Mouse (Mus musculus): Measurements from ENCODE around the gene Mdfi.

Gene Mdfi

GRCm38 (mm10) chr17:47796968-47797367 lies 37.5 kb downstream of the Mdfi start:
- no peak for DNase-seq

GRCm38 (mm10) chr17:47796156-47796816 lies 38.2 kb downstream of the Mdfi start:
- DNase-seq = no peak

GRCm38 (mm10) chr17:47795446-47795845 lies 39.0 kb downstream of the Mdfi start:
- DNase-seq = peak; percentile 75

GRCm38 (mm10) chr17:47793377-47793776 lies 41.1 kb downstream of the Mdfi start:
- DNase-seq = peak; percentile 93

- DNase-seq = peak; percentile 89
These were observed 42.2 kb downstream of the Mdfi start for GRCm38 (mm10) chr17:47792098-47792863.

- DNase-seq = no peak
These were observed 45.5 kb downstream of the Mdfi start for GRCm38 (mm10) chr17:47788996-47789395.

- no peak for DNase-seq
These were observed 46.2 kb downstream of the Mdfi start for GRCm38 (mm10) chr17:47788306-47788705.

GRCm38 (mm10) chr17:47787632-47788031 lies 46.9 kb downstream of the Mdfi start:
- no peak for DNase-seq

GRCm38 (mm10) chr17:47784411-47784810 lies 50.1 kb downstream of the Mdfi start:
- no peak for DNase-seq

GRCm38 (mm10) chr17:47783445-47784223 lies 50.9 kb downstream of the Mdfi start:
- no peak for DNase-seq

- no peak for DNase-seq
These were observed 52.0 kb downstream of the Mdfi start for GRCm38 (mm10) chr17:47782486-47782885.

- DNase-seq = no peak
These were observed 54.0 kb downstream of the Mdfi start for GRCm38 (mm10) chr17:47780470-47780869.

GRCm38 (mm10) chr17:47777141-47777540 lies 57.4 kb downstream of the Mdfi start:
- no peak for DNase-seq

GRCm38 (mm10) chr17:47773604-47774003 lies 60.9 kb downstream of the Mdfi start:
- no peak for DNase-seq

GRCm38 (mm10) chr17:47769389-47770299 lies 64.8 kb downstream of the Mdfi start:
- no peak for DNase-seq

GRCm38 (mm10) chr17:47768707-47769276 lies 65.7 kb downstream of the Mdfi start:
- peak; percentile 60 for DNase-seq

- DNase-seq = no peak
These were observed 66.9 kb downstream of the Mdfi start for GRCm38 (mm10) chr17:47767456-47768141.

- no peak for DNase-seq
These were observed 67.4 kb downstream of the Mdfi start for GRCm38 (mm10) chr17:47767081-47767455.

GRCm38 (mm10) chr17:47766407-47767043 lies 68.0 kb downstream of the Mdfi start:
- no peak for DNase-seq

GRCm38 (mm10) chr17:47765986-47766385 lies 68.5 kb downstream of the Mdfi start:
- DNase-seq = no peak

Measured in lung, postnatal 10 days (tissue).